Mouse (Mus musculus): Measurements from ENCODE around the gene Spesp1. TPM values are rescaled to one million over a fixed set of nuclear protein-coding genes. Genes with fewer than 3 reads are reported as not detected.

Spesp1 gene
- polyA plus RNA-seq, 3 experiments from 2014 or later = not detected

DNA sequence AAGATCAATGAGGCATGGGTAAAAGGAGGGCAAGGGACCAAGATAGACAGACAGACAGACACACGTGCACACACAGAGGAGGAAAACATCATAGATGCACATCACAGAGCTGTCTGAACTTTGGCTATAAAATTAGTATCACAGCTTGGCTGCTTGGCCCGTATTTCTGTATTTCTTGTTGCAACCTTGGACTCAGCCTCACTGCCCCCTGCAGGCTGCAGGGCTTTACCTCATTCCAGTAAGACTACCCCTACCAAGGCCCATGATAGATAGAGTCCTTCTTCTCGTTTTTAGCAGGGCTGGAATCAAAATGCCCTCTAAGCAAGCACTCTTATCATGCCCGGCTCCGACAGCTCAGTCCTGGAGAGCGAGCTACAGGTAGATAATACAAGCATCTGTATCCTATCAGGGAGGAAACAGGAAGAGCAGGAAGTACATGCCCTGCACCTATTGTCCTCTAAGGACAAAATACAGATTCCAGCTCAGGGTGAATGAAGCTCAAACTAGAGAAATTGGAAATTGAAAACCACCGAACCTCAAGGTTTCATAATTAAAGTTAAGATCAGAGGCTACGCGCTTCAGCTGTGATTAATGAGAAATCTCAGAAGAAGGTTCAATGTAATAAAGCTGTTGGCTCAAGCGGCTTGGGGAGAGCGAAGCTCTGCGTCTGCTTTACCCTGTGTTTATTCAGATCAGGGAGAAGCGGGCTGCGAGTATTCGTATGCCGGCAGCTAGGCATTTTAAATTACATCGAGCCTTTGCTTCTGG lies 36.2 kb downstream of the Spesp1 start:
- no peak for ATAC-seq

DNA sequence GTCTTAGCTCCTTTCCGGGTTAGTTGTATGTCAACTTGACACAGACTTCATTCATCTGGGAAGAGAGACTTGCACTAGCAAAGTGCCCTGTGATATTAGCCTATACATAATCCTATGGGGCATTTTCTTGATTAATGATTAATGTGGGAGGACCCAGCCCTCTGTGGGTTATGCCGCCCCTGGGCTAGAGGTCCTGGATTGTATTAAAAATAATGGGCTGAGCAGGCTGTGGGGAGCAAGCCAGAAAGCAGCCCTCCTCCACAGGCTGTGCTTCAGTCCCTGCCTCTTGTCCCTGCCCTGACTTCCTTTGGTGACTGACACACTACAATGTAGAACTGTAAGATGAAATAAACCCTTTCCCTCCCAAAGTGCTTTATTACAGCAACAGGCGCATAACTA lies 37.4 kb downstream of the Spesp1 start:
- ATAC-seq = no peak

DNA sequence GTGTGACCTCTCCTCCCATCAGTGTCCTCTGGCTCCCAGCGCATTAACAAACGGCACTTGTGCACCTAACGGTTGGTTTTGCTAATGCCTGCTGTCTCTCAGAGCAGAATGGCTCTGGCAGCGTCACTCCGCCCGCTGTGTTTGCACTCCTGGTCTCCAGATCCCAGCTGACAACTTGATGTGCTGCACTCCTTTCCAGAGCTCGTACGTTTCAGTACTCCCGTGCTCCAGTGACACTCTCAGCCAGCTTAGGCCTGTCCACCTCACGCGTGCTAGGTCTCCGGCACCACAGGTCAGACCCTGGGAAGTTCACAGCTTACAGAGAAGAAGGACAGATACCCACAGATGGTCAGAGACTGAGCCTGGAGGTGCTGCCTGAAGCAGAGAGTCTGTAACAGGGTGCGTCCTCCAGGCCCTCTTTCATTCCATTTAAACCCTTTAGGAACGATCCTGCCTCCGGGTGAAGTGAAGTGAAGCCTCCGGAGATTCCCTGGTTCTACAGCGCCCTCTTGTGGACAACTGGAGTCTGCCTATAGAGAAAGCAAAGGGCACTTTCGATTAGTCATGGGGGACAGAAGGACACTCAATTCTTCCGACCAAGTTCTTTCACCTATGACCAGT lies 37.9 kb downstream of the Spesp1 start:
- no peak for ATAC-seq

DNA sequence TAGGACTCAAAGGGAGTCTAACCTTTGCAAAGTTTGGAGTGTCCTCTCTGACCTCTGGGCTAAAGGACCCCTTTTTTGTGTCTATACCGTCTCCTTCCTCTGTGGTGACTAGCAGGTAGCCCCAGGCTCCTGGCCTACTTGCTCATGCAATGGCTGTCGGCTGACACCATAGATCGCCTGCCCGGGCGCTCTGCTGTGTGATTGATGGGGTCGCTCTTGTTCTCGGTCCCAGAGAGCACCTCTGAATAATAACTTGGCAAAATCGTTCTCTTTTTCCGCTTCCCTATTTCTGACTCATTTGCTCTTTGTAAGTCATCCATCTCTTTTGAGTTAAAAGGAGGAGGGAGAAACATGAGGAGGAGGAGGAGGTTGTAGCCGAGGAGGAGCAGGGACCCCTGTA lies 42.0 kb downstream of the Spesp1 start:
- no peak for ATAC-seq

DNA sequence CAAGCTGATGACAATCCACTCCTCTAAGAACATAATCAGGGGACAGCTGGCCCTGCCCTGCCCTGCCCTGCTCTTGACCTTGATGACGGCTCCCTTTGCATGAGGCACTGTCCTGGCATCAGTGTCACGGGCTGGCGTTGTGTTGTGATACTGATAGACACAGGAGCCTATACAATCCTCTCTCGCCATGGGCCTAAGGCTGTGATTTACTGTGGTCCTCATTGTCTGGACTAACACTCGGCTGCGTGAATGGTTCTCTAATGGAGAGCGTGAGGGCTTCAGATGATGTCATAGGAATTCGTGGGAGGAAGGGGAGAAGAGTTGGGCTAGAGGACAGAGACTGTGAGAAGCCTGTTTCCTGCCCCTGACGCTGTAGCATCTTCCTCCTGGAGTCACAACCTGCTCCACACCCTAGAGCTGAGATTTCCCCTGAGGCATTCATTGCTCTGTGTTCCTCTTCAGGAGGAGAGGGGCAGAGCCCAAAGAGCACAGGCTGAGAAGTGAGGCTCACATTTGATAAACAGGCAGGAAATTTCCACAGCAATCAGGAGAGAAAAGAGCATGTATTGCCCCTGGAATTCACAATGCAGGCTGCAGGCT lies 44.5 kb downstream of the Spesp1 start:
- ATAC-seq = no peak

DNA sequence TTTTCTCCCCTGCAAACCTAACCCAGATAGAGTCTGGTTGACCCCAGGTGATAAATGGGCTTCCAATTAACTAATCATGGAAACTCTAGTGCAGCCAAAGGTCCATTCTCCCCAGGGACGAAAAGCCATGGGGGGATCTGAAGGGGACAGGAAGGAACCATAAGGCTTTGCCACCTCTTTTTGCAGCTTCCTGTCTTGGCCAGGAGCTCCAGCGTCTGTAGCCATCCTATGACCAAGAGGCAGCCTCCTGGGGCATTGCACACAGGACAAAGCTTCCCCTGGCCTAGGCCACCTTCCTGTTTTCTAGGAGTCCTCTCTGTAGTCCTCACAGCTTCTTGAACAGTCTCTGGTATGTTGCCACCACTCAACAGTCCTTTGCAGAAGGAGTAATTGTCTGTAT lies 46.5 kb downstream of the Spesp1 start:
- ATAC-seq = no peak

DNA sequence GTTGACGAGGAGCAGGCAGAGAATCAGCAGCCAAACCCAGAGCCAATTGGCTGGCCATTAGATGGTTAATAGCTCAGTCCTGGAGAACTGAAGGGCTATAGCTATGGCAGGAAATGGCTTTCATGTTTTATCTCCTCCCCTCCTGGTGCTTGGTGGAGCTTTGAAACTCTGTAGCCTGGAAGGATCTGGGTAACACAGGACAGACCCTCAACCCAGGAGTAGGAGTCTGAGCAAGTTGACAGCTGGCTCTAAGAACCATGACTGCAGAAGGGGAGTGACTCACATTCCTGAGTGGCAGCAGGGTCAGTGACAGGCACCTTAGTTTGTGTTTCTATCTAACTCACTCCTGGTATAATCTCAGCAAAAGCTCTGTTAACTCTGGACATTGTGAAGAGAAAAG lies 49.4 kb downstream of the Spesp1 start:
- no peak for ATAC-seq

DNA sequence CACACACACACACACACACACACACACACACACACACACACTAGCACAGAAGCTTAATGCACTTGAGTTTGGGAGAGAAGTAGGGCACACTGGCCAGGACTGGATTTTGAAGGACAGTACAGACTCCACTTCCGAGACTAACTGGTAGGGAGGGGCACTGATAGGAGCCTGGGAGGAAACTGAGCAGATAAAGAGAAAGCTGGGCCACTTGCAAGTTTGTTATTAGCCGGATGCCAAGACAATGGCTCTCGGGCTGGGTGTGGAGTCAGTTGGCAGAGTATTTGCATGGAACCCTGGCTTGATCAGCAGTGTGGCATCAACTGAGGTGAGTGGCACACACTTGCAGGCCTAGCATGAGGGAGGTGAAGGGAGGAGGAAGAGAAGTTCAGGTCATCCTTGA lies 51.0 kb downstream of the Spesp1 start:
- no peak for ATAC-seq

DNA sequence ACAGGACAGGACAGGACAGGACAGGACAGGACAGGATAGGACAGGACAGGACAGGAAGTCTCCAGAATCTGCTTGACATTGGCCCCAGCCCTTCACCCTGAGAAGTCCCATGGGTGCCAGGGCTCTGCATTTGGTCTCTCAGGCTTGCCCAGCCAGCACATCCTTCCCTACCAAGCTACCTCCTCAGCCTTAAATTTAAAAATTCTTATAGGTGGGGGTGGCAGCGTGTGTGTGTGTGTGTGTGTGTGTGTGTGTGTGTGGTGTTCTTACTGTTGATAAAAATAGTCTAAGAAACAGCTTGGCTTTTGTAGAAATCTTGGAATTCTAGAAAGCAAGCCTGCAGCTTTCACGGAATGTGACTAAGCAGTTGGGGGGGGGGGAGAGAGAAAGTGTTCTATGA lies 52.0 kb downstream of the Spesp1 start:
- ATAC-seq = no peak

DNA sequence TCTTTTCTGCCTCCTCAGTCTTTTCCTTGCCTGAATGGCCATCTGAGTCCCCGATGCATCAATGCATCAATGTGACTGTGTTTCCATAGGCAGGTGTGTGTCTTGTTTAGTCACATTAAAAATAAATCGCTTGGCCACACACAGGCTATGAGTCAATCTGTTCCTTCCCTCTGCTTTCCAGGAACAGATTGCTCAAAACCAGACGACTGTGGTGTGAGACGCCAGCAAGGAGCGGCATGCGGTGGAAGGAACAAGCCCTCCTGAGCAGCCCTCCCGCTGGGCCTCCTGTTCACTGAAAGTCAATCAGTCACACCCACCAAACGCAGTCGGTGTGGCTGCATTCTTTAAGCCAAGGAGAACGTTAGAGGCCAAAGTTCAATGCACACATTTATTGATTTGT lies 59.5 kb downstream of the Spesp1 start:
- ATAC-seq = no peak

DNA sequence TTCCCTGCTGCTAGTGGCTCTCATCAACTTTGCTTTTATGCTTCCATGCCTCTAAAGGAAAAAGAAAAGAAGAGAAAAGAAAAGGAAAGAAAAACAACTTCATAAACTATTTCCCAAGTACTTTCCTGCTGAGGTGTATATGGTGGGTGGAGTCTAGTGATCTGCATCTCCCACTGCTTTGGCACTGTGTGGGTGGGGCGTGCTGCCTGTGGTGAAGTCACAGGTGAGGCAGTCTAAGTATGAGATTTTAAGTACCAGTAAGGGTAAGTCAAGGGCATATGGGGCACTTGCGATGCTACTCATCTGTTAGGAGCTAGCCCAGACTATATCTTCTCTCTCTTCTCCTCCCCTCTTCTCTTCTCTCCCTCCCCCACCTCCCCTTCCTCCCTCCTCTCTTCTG lies 60.0 kb downstream of the Spesp1 start:
- no peak for ATAC-seq

Other genes with a start within 250 kb of the Spesp1 start
- 1 to 10 TPM; 3.4 to 5.0 (median 4.3) TPM for gene Glce, start 159.6 kb downstream of the Spesp1 start, polyA plus RNA-seq (2017; shearing (Covaris generic))
- gene Anp32a, start 59.1 kb upstream of the Spesp1 start, polyA plus RNA-seq (2017; shearing (Covaris generic)) = 100 to 1,000 TPM in 2 of 3 experiments, 10 to 100 TPM in 1; 81.5 to 158 (median 100) TPM